Mouse (Mus musculus) heart, embryonic 16.5 days (tissue): Measurements from ENCODE around the gene Rnf38. TPM values are rescaled to one million over a fixed set of nuclear protein-coding genes. Genes with fewer than 3 reads are reported as not detected.
A peak's percentile ranks its signal among the peaks of the same experiment; 100 is the strongest.

Experiments used
- ATAC-seq: fragments of 200-750 bp; cut with Nextera tagmentation; replicated peaks from 2 replicates; pipeline ENCODE4 v1.8.0; 2017; ENCODE audit warnings: moderate number of reproducible peaks; ENCODE audit not compliant: insufficient read depth, low FRiP score; ENCODE audit errors: extremely low read depth
- H3K27ac ChIP-seq: fragments of 300-500 bp; sonication (generic); 2 replicates; pipeline ENCODE4 v1.5.1; 2014; ENCODE audit warnings: mild to moderate bottlenecking, low read length, control low read depth, moderate library complexity
- H3K27me3 ChIP-seq: fragments of 300-500 bp; sonication (generic); 2 replicates; pipeline ENCODE4 v1.6.1; 2014; ENCODE audit warnings: low read length, mixed read lengths; ENCODE audit not compliant: control insufficient read depth, insufficient read depth
- H3K36me3 ChIP-seq: fragments of 300-500 bp; sonication (generic); 2 replicates; pipeline ENCODE4 v1.6.1; 2014; ENCODE audit not compliant: control insufficient read depth, insufficient read depth
- H3K4me1 ChIP-seq: fragments of 300-500 bp; sonication (generic); 2 replicates; pipeline ENCODE4 v1.6.1; 2014; ENCODE audit warnings: low read length, mixed read lengths; ENCODE audit not compliant: control insufficient read depth, insufficient read depth
- H3K4me2 ChIP-seq: fragments of 300-500 bp; sonication (generic); 2 replicates; pipeline ENCODE4 v1.6.1; 2014; ENCODE audit warnings: low read depth, mild to moderate bottlenecking, control low read depth, low read length
- H3K4me3 ChIP-seq: fragments of 300-500 bp; sonication (generic); 2 replicates; pipeline ENCODE4 v1.5.1; 2014; ENCODE audit warnings: mild to moderate bottlenecking, control low read depth, low read length
- H3K9ac ChIP-seq: fragments of 300-500 bp; sonication (generic); 2 replicates; pipeline ENCODE4 v1.6.1; 2014; ENCODE audit warnings: low read length, control low read depth
- H3K9me3 ChIP-seq: fragments of 300-500 bp; sonication (generic); replicated peaks from 2 replicates; pipeline ENCODE4 v1.6.1; 2016; ENCODE audit warnings: low read length; ENCODE audit not compliant: control insufficient read depth
- WGBS: fragments of 180-500 bp; shearing (Covaris S2); extraction: QIAGEN DNeasy Blood & Tissue Kit; methylation state at CpG from one replicate; pipeline ENCODE4 v1.1.7; 2014; 5-methylcytosine and 5-hydroxymethylcytosine counted together
- polyA plus RNA-seq: library from polyadenylated mRNA; unstranded; fragments of >200 nt; fragmentation: Nextera tagmentation; extraction: Ambion mirVana; gene quantifications from 2 replicates; pipeline ENCODE4 v1.2.1, GENCODE M21; 2015

Gene Rnf38
- polyA plus RNA-seq, 1 experiment from 2014 or later, result 15.5 TPM

DNA sequence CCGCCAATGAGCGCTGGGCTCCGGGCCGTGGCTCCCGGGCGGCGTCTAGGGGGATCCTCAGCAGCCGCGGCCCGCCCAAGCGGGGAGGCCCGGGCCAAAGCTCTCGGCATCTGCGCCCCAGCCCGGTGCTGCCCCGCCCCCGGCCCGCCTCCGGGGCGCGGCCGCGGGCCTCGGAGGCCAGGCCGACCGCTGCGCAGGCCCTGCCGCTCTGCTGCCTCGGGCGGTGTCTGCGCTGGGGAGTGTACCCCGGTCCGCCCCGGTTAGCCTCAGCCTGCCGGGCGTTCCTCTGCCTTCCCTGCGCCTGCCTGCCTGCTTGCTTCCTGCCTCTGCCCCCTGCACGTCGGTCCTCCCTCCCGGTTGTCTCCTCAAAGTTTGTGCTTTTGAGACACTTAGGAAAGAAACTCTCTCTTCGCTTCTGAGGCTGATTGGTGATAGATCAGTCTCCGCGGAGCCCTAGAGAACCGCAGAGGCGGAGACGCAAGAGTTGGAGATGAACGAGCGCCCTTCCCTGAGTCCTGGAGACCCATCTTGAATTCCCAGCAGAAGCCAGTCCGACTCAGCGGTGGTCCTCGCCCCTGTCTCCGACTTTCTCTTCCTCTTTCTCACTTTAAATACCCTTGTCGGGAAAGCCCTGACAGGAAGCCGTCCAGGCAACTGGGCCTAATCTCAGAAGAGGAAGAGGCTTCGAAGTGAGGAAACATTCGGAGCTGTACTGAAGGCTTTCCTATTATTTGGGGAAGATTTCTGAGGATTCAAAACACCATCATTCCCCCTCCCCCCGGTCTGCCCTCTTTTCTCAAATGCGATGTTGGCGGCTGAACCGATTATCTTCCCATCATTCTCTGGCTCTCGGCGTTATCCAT is 646 bp upstream of the Rnf38 start:
- ATAC-seq, result peak; percentile 98
- no peaks in the 10 kb centered on the region for H3K27me3 ChIP-seq
- H3K4me3 ChIP-seq, result peak overlapping the region; percentile 87
- peak overlapping the region; percentile 92 for H3K4me2 ChIP-seq
- H3K4me1 ChIP-seq, result peaks cover 12% of the 10 kb centered on the region
- no peaks in the 10 kb centered on the region for H3K36me3 ChIP-seq
- peak overlapping the region; percentile 85 for H3K9ac ChIP-seq
- no peaks in the 10 kb centered on the region for H3K9me3 ChIP-seq
- H3K27ac ChIP-seq, result peak overlapping the region; percentile 92
- WGBS, result under 1% methylated on average over 50 of the region's 62 CpGs

DNA sequence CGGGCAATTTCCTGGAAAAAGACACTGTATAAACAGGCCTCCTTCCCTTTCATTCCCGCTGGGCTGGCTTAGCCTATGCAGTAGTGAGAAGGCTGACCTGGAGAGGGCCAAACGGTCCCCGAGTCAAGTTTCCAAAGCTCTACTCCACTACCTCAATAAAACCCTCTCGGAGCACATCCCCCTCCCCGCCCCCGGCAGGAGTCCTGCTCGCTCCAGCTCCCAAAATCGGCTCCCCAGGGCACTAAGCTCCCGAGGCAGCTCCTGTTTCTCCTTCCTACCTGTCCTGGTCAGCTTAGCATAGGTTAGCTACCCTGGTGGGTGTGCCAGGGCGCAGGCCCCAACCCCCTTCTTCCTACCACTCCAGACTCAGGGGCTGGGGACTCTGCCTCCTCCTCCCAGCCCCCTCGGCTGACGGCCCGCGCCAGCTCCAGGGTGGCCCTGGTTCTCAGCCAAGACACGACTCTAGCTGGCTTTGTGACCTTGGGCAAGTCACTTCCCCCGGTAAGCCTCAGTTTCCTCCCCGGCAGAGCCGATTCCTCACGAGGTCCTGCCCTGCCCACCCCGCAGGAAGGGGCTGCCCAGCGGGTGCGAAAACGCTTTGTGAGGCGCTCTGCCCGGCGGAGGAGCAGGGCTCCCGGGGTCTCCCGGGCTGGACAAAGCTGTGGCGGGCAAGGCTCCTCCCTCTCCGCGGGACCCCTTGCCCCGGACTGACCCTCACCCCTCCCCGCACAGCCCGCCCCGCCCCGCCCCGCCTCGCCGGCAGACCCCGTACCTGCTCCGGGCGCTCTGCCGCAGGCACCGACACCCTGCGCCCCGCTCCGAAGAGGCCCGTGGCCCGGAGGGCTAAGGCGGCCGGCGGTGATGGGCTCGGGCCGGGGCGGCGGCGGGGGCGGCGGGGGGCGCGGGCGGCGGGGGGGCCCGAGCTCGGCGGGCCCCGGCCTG is 547 bp downstream of the Rnf38 start:
- Histone ChIP-seq H3K36me3 (no peaks in the 10 kb centered on the region), H3K27ac (peak overlapping the region; percentile 79), H3K4me1 (peaks cover 12% of the 10 kb centered on the region), H3K9me3 (no peaks in the 10 kb centered on the region), H3K27me3 (no peaks in the 10 kb centered on the region), H3K9ac (peak overlapping the region; percentile 89), H3K4me2 (peak overlapping the region; percentile 92), H3K4me3 (peak overlapping the region; percentile 87)
- under 1% methylated on average over 35 of the region's 68 CpGs for WGBS
- peak; percentile 41 for ATAC-seq

DNA sequence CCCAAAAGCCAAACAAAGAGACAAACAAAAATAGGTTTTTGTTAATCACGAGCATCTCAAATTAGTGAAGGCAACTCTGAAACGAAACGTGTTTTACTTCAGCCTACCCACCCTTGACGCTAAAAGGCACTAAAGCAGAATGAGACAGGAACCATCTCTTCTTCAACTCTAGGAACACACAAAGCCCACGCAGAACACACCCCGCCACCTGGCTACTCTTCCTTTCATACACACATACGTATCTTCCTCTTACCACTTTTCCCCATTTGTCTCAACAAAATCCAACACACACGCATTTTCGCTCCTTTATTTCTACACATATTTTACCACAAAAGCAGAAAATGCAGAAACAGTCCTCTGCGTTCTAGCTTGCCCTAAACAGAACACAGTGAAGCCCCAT is 8.5 kb downstream of the Rnf38 start:
- Histone ChIP-seq H3K36me3 (no peaks in the 10 kb centered on the region), H3K9me3 (no peaks in the 10 kb centered on the region), H3K9ac (no peak overlapping the region), H3K4me3 (no peak overlapping the region), H3K4me2 (no peak overlapping the region), H3K27me3 (no peaks in the 10 kb centered on the region), H3K4me1 (0 out of 2 replicates have a peak, but pooled peaks cover 2% of the 10 kb centered on the region), H3K27ac (no peak overlapping the region)
- ATAC-seq, result no peak
- WGBS, result 91% methylated on average over 10 of the region's 10 CpGs

- no peaks in the 10 kb centered on the region for H3K27me3 ChIP-seq
- H3K9ac ChIP-seq, result no peak overlapping the region
- ATAC-seq, result no peak
- no peaks in the 10 kb centered on the region for H3K36me3 ChIP-seq
- H3K27ac ChIP-seq, result no peak overlapping the region
- H3K4me2 ChIP-seq, result no peak overlapping the region
- H3K4me1 ChIP-seq, result 0 out of 2 replicates have a peak, but pooled peaks cover 2% of the 10 kb centered on the region
- H3K9me3 ChIP-seq, result no peaks in the 10 kb centered on the region
- no peak overlapping the region for H3K4me3 ChIP-seq
- WGBS, result 53% methylated on average over 9 of the region's 9 CpGs
These were observed 9.4 kb downstream of the Rnf38 start for GRCm38 (mm10) chr4:44224141-44224540.

- H3K9me3 ChIP-seq, result no peaks in the 10 kb centered on the region
These were observed 10.1 kb downstream of the Rnf38 start for GRCm38 (mm10) chr4:44223444-44223843.

DNA sequence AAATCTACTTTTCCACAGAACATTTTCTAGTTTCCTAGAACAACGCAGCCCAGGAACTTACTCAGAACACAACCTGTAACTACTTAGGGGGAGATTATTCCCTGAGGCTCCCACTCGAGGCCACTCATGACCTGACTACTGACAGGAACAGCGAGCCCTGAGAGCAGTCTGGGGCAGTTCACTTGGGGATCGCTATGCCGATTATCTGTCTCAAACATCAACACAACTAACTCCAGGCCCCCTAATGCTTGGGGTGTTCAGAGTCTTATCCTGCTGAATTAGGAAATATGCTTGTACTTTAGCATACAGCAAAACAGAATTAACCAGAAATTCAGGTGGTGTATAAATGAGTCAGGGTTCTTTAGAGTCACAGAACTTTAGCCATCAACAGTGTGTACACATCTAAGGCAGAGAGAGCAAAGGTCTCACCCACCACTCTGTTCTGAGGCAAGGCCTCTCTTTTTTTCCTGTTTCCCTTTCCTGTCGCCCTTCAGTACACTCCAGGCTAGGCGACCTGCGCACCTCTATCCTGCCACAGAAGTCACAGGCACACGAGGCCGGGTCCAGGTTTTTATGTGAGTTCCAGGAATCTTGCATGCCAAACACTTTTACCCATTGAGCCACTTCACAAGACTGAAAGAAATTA is 16.7 kb downstream of the Rnf38 start:
- Histone ChIP-seq H3K27ac (no peak overlapping the region), H3K4me1 (no peaks in the 10 kb centered on the region), H3K4me2 (no peak overlapping the region), H3K9me3 (no peaks in the 10 kb centered on the region), H3K9ac (no peak overlapping the region), H3K4me3 (no peak overlapping the region), H3K27me3 (no peaks in the 10 kb centered on the region), H3K36me3 (no peaks in the 10 kb centered on the region)
- WGBS, result 42% methylated on average over 10 of the region's 10 CpGs
- no peak for ATAC-seq

More at GRCm38 (mm10) chr4:44223444-44223843, 10.1 kb downstream of the Rnf38 start:
- H3K27me3 ChIP-seq, result no peaks in the 10 kb centered on the region
- 59% methylated on average over 4 of the region's 4 CpGs for WGBS
- H3K36me3 ChIP-seq, result no peaks in the 10 kb centered on the region
- H3K9ac ChIP-seq, result no peak overlapping the region
- 0 out of 2 replicates have a peak, but pooled peaks cover 2% of the 10 kb centered on the region for H3K4me1 ChIP-seq
- ATAC-seq, result no peak
- no peak overlapping the region for H3K4me2 ChIP-seq
- no peak overlapping the region for H3K4me3 ChIP-seq
- no peak overlapping the region for H3K27ac ChIP-seq

DNA sequence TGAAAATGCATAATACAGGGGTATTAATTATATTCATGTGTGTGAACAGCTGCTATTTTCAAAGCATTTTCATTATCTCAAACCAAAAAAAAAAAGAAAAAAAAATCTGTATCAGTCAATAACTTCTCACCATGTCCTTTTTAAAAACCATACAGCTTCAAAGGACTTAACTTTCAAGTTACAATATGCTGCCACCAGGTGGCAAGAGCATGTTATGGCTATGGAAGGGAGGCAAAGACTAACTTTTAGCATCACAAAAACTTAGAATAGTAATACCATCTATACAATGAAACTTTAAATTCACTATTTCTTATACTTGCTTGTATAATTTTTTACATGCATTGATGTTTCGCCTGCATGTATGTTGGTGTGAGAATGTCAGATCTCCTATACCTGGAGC is 33.6 kb downstream of the Rnf38 start:
- Histone ChIP-seq H3K27ac (no peak overlapping the region), H3K27me3 (no peaks in the 10 kb centered on the region), H3K4me3 (no peak overlapping the region), H3K9ac (no peak overlapping the region), H3K4me2 (no peak overlapping the region), H3K4me1 (peaks cover 5% of the 10 kb centered on the region), H3K36me3 (no peaks in the 10 kb centered on the region), H3K9me3 (no peaks in the 10 kb centered on the region)
- ATAC-seq, result no peak
- WGBS, result 61% methylated on average over 1 of the region's 1 CpGs

GRCm38 (mm10) chr4:44187431-44187830 is 46.2 kb downstream of the Rnf38 start:
- Histone ChIP-seq H3K4me1 (no peaks in the 10 kb centered on the region), H3K4me3 (no peak overlapping the region), H3K36me3 (no peaks in the 10 kb centered on the region), H3K9me3 (no peaks in the 10 kb centered on the region), H3K27me3 (no peaks in the 10 kb centered on the region), H3K4me2 (no peak overlapping the region), H3K9ac (no peak overlapping the region), H3K27ac (no peak overlapping the region)
- WGBS, result 83% methylated on average over 10 of the region's 10 CpGs
- no peak for ATAC-seq
